Mouse (Mus musculus): ENCODE results near the gene Rnf43. TPM values are rescaled to one million over a fixed set of nuclear protein-coding genes. Genes with fewer than 3 reads are reported as not detected.
A peak's percentile ranks its signal among the peaks of the same experiment; 100 is the strongest.

The Rnf43 gene
- 0.88 and 1.0 TPM in 2 replicates for polyA plus RNA-seq (2015; fragmentation: Nextera tagmentation; extraction: Ambion mirVana)

GRCm38 (mm10) chr11:87662407-87662806 lies at the start of gene Rnf43:
Gene Rnf43, plus strand, starts transcription at chr11:87662722.

GRCm38 (mm10) chr11:87616790-87617474 lies 45.6 kb upstream of the Rnf43 start, which contains the start of gene Hsf5:
Gene Hsf5, plus strand, starts transcription at chr11:87617164.

GRCm38 (mm10) chr11:87737175-87737740 lies 74.7 kb downstream of the Rnf43 start, which contains the start of gene Supt4a:
Gene Supt4a, plus strand, starts transcription at chr11:87737552.

GRCm38 (mm10) chr11:87760301-87761081 lies 98.0 kb downstream of the Rnf43 start, which contains the start of gene Tspoap1:
Gene Tspoap1, plus strand, starts transcription at chr11:87760541.

MicroRNA genes within 50 kb of the gene (microRNA counts, 519-probe panel; counts per million panel counts)
- 4,204 counts per million, percentile 37 among the panel's probes with 10 or more counts for microRNA mmu-miR-142-3p
- 547 counts per million, percentile 0 among the panel's probes with 10 or more counts for microRNA mmu-miR-142-5p

Small RNA genes lying within 50 kb of the gene (microRNA-seq; reads per million reads assigned to microRNA genes)
- gene Mir142 (not detected), gene Mir142b (not detected)

Other genes starting within 250 kb of the Rnf43 start
- not detected in 2 replicates for gene Gm11492, start 96.1 kb upstream of the Rnf43 start, polyA plus RNA-seq (2015; fragmentation: Nextera tagmentation; extraction: Ambion mirVana)
- 52.8 and 55.6 TPM in 2 replicates for gene Sept4, start 93.8 kb upstream of the Rnf43 start, polyA plus RNA-seq (2015; fragmentation: Nextera tagmentation; extraction: Ambion mirVana)
- 23.7 and 25.9 TPM in 2 replicates for gene Mtmr4, start 70.6 kb upstream of the Rnf43 start, polyA plus RNA-seq (2015; fragmentation: Nextera tagmentation; extraction: Ambion mirVana)
- 0.48 and 0.53 TPM in 2 replicates for gene Hsf5, start 45.6 kb upstream of the Rnf43 start, polyA plus RNA-seq (2015; fragmentation: Nextera tagmentation; extraction: Ambion mirVana)
- gene Supt4a, start 74.8 kb downstream of the Rnf43 start, polyA plus RNA-seq (2015; fragmentation: Nextera tagmentation; extraction: Ambion mirVana): 124 and 135 TPM in 2 replicates
- 28.1 and 43.5 TPM in 2 replicates for gene Tspoap1, start 97.8 kb downstream of the Rnf43 start, polyA plus RNA-seq (2015; fragmentation: Nextera tagmentation; extraction: Ambion mirVana)
- 0.27 TPM in 1 of 2 replicates, not detected in the other for gene Mpo, start 130.9 kb downstream of the Rnf43 start, polyA plus RNA-seq (2015; fragmentation: Nextera tagmentation; extraction: Ambion mirVana)
- 2.7 and 3.0 TPM in 2 replicates for gene Lpo, start 165.6 kb downstream of the Rnf43 start, polyA plus RNA-seq (2015; fragmentation: Nextera tagmentation; extraction: Ambion mirVana)
- 7.0 TPM in 2 replicates for gene Mks1, start 190.5 kb downstream of the Rnf43 start, polyA plus RNA-seq (2015; fragmentation: Nextera tagmentation; extraction: Ambion mirVana)
- 1.3 and 1.4 TPM in 2 replicates for gene Epx, start 212.8 kb downstream of the Rnf43 start, polyA plus RNA-seq (2015; fragmentation: Nextera tagmentation; extraction: Ambion mirVana)
- gene Olfr462, start 229.5 kb downstream of the Rnf43 start, polyA plus RNA-seq (2015; fragmentation: Nextera tagmentation; extraction: Ambion mirVana): not detected in 2 replicates
- 0.10 TPM in 1 of 2 replicates, not detected in the other for gene Olfr463, start 234.7 kb downstream of the Rnf43 start, polyA plus RNA-seq (2015; fragmentation: Nextera tagmentation; extraction: Ambion mirVana)

Measured in neural tube, postnatal 0 days (tissue).